ENCODE assay signal across 30 mouse cellular contexts in genomic region chr5:138132425-138133064, GRCm38 (mm10). TPM values are rescaled to one million over a fixed set of nuclear protein-coding genes. Genes with fewer than 3 reads are reported as not detected.
DNase-seq lines count a peak whose midpoint lies in the region; ATAC-seq and TF ChIP-seq lines count a peak whose summit lies in the region.
"Had no signal": no experiment of that assay in that cellular context is flagged by ENCODE, and none has a peak within 500 bp of the region (broad histone marks: within the 10 kb centered on the region; RNA-seq: fewer than 3 reads in every experiment).

No protein-coding gene starts in this region.

- H3K9me3 ChIP-seq in embryonic facial prominence, embryonic 14.5 days (ENCODE audit: control insufficient read depth, low read length), result no peaks in the 10 kb centered on the region
- H3K9me3 ChIP-seq in embryonic facial prominence, embryonic 10.5 days, result no peaks in the 10 kb centered on the region
- no peaks in the 10 kb centered on the region for H3K9me3 ChIP-seq in limb, embryonic 15.5 days
- no peaks in the 10 kb centered on the region for H3K9me3 ChIP-seq in limb, embryonic 10.5 days (replicated peaks)
- no peaks in the 10 kb centered on the region for H3K9me3 ChIP-seq in liver, postnatal 0 days (ENCODE audit: low read length)
- H3K9me3 ChIP-seq: embryonic facial prominence, embryonic 13.5 days; forebrain, embryonic 12.5 days; G1E; heart, embryonic 13.5 days; hindbrain, embryonic 15.5 days; liver, embryonic 13.5 days; midbrain, embryonic 15.5 days; neural tube, embryonic 15.5 days; stomach, embryonic 15.5 days had no signal

- CTCF ChIA-PET in Patski (lab: Charles Lee), result interaction anchor here (1.4 to 2.3 kb wide), 2 partner anchors 9 to 14 kb away, joined by 5 to 6 read pairs; no protein-coding TSS in a partner anchor

- no peaks in the 10 kb centered on the region for H3K27me3 ChIP-seq in embryonic facial prominence, embryonic 14.5 days (replicated peaks; ENCODE audit: control insufficient read depth, insufficient read depth, low read length)
- H3K27me3 ChIP-seq in embryonic facial prominence, embryonic 10.5 days (replicated peaks; ENCODE audit: low read depth, poor library complexity, severe bottlenecking), result no peaks in the 10 kb centered on the region
- no peaks in the 10 kb centered on the region for H3K27me3 ChIP-seq in limb, embryonic 15.5 days
- no peaks in the 10 kb centered on the region for H3K27me3 ChIP-seq in limb, embryonic 10.5 days (ENCODE audit: low read depth, poor library complexity, severe bottlenecking)
- H3K27me3 ChIP-seq in Patski, result no peaks in the 10 kb centered on the region
- H3K27me3 ChIP-seq in liver, postnatal 0 days (ENCODE audit: insufficient read depth, low read length), result no peaks in the 10 kb centered on the region
- H3K27me3 ChIP-seq: embryonic facial prominence, embryonic 13.5 days; forebrain, embryonic 12.5 days; heart, embryonic 13.5 days; hindbrain, embryonic 15.5 days; liver, embryonic 13.5 days; midbrain, embryonic 15.5 days; neural tube, embryonic 15.5 days; stomach, embryonic 15.5 days had no signal

- TF ChIP-seq CTCF in Patski (IDR thresholded peaks at IDR 0.05), result no peak
- no peak for TF ChIP-seq CTCF in gastrocnemius, adult 2 months (IDR thresholded peaks at IDR 0.05)
- TF ChIP-seq CTCF in liver, postnatal 0 days (IDR thresholded peaks at IDR 0.05; ENCODE audit: low read depth), result no peak

- no peak for ATAC-seq in embryonic facial prominence, embryonic 14.5 days (ENCODE audit: low read depth)
- ATAC-seq in limb, embryonic 15.5 days (ENCODE audit: insufficient number of reproducible peaks, low FRiP score, low TSS enrichment, low read depth), result no peak
- peak; percentile 96 for ATAC-seq in Patski
- no peak for ATAC-seq in liver, postnatal 0 days
- ATAC-seq: forebrain, postnatal 0 days; midbrain, embryonic 15.5 days had no signal

- intact Hi-C loops in gastrocnemius, adult 2 months (cut with DNase I), result no loop called here

- H3K4me2 ChIP-seq in embryonic facial prominence, embryonic 14.5 days (ENCODE audit: low read depth, low read length), result no peak overlapping the region
- no peak overlapping the region for H3K4me2 ChIP-seq in limb, embryonic 15.5 days
- H3K4me2 ChIP-seq in liver, postnatal 0 days (ENCODE audit: low read depth, low read length), result no peak overlapping the region
- H3K4me2 ChIP-seq: embryonic facial prominence, embryonic 13.5 days; forebrain, embryonic 12.5 days; heart, embryonic 13.5 days; hindbrain, embryonic 15.5 days; liver, embryonic 13.5 days; lung, embryonic 14.5 days; midbrain, embryonic 15.5 days; neural tube, embryonic 15.5 days; stomach, embryonic 15.5 days had no signal

- DNase-seq in embryonic facial prominence, embryonic 14.5 days (ENCODE audit: low spot score), result peak; percentile 55
- no peak for DNase-seq in embryonic facial prominence, embryonic 10.5 days (ENCODE audit: low spot score)
- DNase-seq in limb, embryonic 10.5 days (ENCODE audit: low spot score), result no peak
- peak; percentile 95 for DNase-seq in Patski (ENCODE audit: low read depth, low spot score)
- DNase-seq in kidney, postnatal 10 days, result peak; percentile 42
- DNase-seq in gastrocnemius, adult 2 months, result no peak
- no peak for DNase-seq in liver, postnatal 0 days
- DNase-seq: adrenal gland, postnatal 14 days; cerebellum, adult 11-12 months; cerebellum, adult 9-11 months; embryo, embryonic 11 days; forebrain, postnatal 0 days; gastrocnemius, postnatal 10 days; heart, postnatal 10 days; liver, embryonic 13.5 days; lung, embryonic 14.5 days; right cerebral cortex, postnatal 25 days had no signal

- TF ChIP-seq EP300 in liver, postnatal 0 days (IDR thresholded peaks at IDR 0.05; ENCODE audit: low read depth), result no peak

- no peak overlapping the region for H3K4me3 ChIP-seq in embryonic facial prominence, embryonic 14.5 days (ENCODE audit: low read depth, low read length)
- no peak overlapping the region for H3K4me3 ChIP-seq in embryonic facial prominence, embryonic 10.5 days
- no peak overlapping the region for H3K4me3 ChIP-seq in limb, embryonic 15.5 days
- no peak overlapping the region for H3K4me3 ChIP-seq in limb, embryonic 10.5 days
- H3K4me3 ChIP-seq in gastrocnemius, adult 2 months, result no peak overlapping the region
- no peak overlapping the region for H3K4me3 ChIP-seq in liver, postnatal 0 days (ENCODE audit: low read depth, low read length)
- H3K4me3 ChIP-seq: embryonic facial prominence, embryonic 13.5 days; erythroblast, embryonic 14.5 days; forebrain, embryonic 12.5 days; heart, embryonic 13.5 days; hindbrain, embryonic 15.5 days; layer of hippocampus, adult 2 months; left cerebral cortex, adult 2 months; liver, embryonic 13.5 days; midbrain, embryonic 15.5 days; neural tube, embryonic 15.5 days; stomach, embryonic 15.5 days had no signal

- 80% methylated on average over 5 of the region's 5 CpGs for WGBS in embryonic facial prominence, embryonic 14.5 days
- 94% methylated on average over 5 of the region's 5 CpGs for WGBS in embryonic facial prominence, embryonic 10.5 days
- 73% methylated on average over 5 of the region's 5 CpGs for WGBS in limb, embryonic 15.5 days
- WGBS in limb, embryonic 10.5 days, result 86% methylated on average over 5 of the region's 5 CpGs
- WGBS in liver, postnatal 0 days (ENCODE audit: insufficient replicate concordance), result 86% methylated on average over 5 of the region's 5 CpGs

- POLR2A ChIA-PET in Patski (lab: Charles Lee), result interaction anchor here (0.5 to 1.6 kb wide), 2 partner anchors 14 to 46 kb away, joined by 3 to 5 read pairs; no protein-coding TSS in a partner anchor

- no peak overlapping the region for H3K9ac ChIP-seq in embryonic facial prominence, embryonic 14.5 days (ENCODE audit: low read depth, low read length)
- no peak overlapping the region for H3K9ac ChIP-seq in limb, embryonic 15.5 days
- no peak overlapping the region for H3K9ac ChIP-seq in liver, postnatal 0 days (replicated peaks)
- H3K9ac ChIP-seq: embryonic facial prominence, embryonic 13.5 days; forebrain, embryonic 12.5 days; forebrain, postnatal 0 days; heart, embryonic 13.5 days; hindbrain, embryonic 15.5 days; liver, embryonic 13.5 days; lung, embryonic 14.5 days; midbrain, embryonic 15.5 days; neural tube, embryonic 15.5 days; stomach, embryonic 15.5 days had no signal

- H3K36me3 ChIP-seq in embryonic facial prominence, embryonic 14.5 days (ENCODE audit: control insufficient read depth, insufficient read depth, low read length), result peaks cover 75% of the 10 kb centered on the region
- peaks cover 85% of the 10 kb centered on the region for H3K36me3 ChIP-seq in embryonic facial prominence, embryonic 10.5 days (replicated peaks)
- peaks cover 68% of the 10 kb centered on the region for H3K36me3 ChIP-seq in limb, embryonic 15.5 days
- H3K36me3 ChIP-seq in limb, embryonic 10.5 days, result peaks cover 81% of the 10 kb centered on the region
- H3K36me3 ChIP-seq in liver, postnatal 0 days (replicated peaks; ENCODE audit: insufficient read depth, low read length), result peaks cover 41% of the 10 kb centered on the region

- in situ Hi-C loops in Patski (cut with MboI; ENCODE audit: low pct_unique_long_range_greater_than_20kb), result no loop called here

- no peaks in the 10 kb centered on the region for H3K4me1 ChIP-seq in embryonic facial prominence, embryonic 14.5 days (ENCODE audit: control insufficient read depth, insufficient read depth, low read length)
- H3K4me1 ChIP-seq in embryonic facial prominence, embryonic 10.5 days, result no peaks in the 10 kb centered on the region
- no peaks in the 10 kb centered on the region for H3K4me1 ChIP-seq in limb, embryonic 15.5 days
- H3K4me1 ChIP-seq in limb, embryonic 10.5 days, result no peaks in the 10 kb centered on the region
- H3K4me1 ChIP-seq in liver, postnatal 0 days (ENCODE audit: insufficient read depth), result peaks cover 4% of the 10 kb centered on the region; the same call in 1 of the 2 replicates
- H3K4me1 ChIP-seq: embryonic facial prominence, embryonic 13.5 days; forebrain, embryonic 12.5 days; hindbrain, embryonic 15.5 days; midbrain, embryonic 15.5 days; neural tube, embryonic 15.5 days; stomach, embryonic 15.5 days had no signal

- H3K27ac ChIP-seq in embryonic facial prominence, embryonic 14.5 days (replicated peaks; ENCODE audit: low read depth, low read length), result no peak overlapping the region
- H3K27ac ChIP-seq in embryonic facial prominence, embryonic 10.5 days (replicated peaks), result no peak overlapping the region
- H3K27ac ChIP-seq in limb, embryonic 15.5 days, result 0 out of 2 replicates have a peak overlapping the region, but pooled peaks have one; percentile 13
- H3K27ac ChIP-seq in limb, embryonic 10.5 days, result no peak overlapping the region
- H3K27ac ChIP-seq in gastrocnemius, adult 2 months, result no peak overlapping the region
- no peak overlapping the region for H3K27ac ChIP-seq in liver, postnatal 0 days (ENCODE audit: low read depth)
- H3K27ac ChIP-seq: embryonic facial prominence, embryonic 13.5 days; forebrain, embryonic 12.5 days; heart, embryonic 13.5 days; hindbrain, embryonic 15.5 days; kidney, postnatal 0 days; layer of hippocampus, adult 2 months; left cerebral cortex, adult 2 months; liver, embryonic 13.5 days; midbrain, embryonic 15.5 days; neural tube, embryonic 15.5 days; stomach, embryonic 15.5 days had no signal

RNA-seq across cellular contexts. Expression of gene Zscan21, which starts 15.8 kb away (rescaled TPM):
- polyA plus RNA-seq in embryonic facial prominence, embryonic 14.5 days (2014; fragmentation: Nextera tagmentation; extraction: Ambion mirVana), result 52.8 and 63.5 TPM in 2 replicates
- polyA plus RNA-seq in embryonic facial prominence, embryonic 10.5 days (2016; fragmentation: Nextera tagmentation; extraction: Ambion mirVana), result 96.5 and 97.0 TPM in 2 replicates
- 52.8 and 56.5 TPM in 2 replicates for polyA plus RNA-seq in limb, embryonic 15.5 days (2015; fragmentation: Nextera tagmentation; extraction: Ambion mirVana)
- polyA plus RNA-seq in limb, embryonic 10.5 days (2016; fragmentation: Nextera tagmentation; extraction: Ambion mirVana), result 87.1 and 97.2 TPM in 2 replicates
- 60.4 TPM for polyA plus RNA-seq in Patski (2021)
- 10 to 100 TPM; 12.7 to 17.0 TPM for total RNA-seq in gastrocnemius, adult 2 months (2021)
- polyA plus RNA-seq in liver, postnatal 0 days (2015; fragmentation: Nextera tagmentation; extraction: Ambion mirVana), result 10.3 and 12.3 TPM in 2 replicates

RNA-seq across cellular contexts. Expression of gene Zfp113, which starts 23.0 kb away (rescaled TPM):
- polyA plus RNA-seq in embryonic facial prominence, embryonic 14.5 days (2014; fragmentation: Nextera tagmentation; extraction: Ambion mirVana), result 11.6 and 13.4 TPM in 2 replicates
- polyA plus RNA-seq in embryonic facial prominence, embryonic 10.5 days (2016; fragmentation: Nextera tagmentation; extraction: Ambion mirVana), result 32.1 and 39.8 TPM in 2 replicates
- polyA plus RNA-seq in limb, embryonic 15.5 days (2015; fragmentation: Nextera tagmentation; extraction: Ambion mirVana), result 15.9 and 18.5 TPM in 2 replicates
- 29.7 and 36.3 TPM in 2 replicates for polyA plus RNA-seq in limb, embryonic 10.5 days (2016; fragmentation: Nextera tagmentation; extraction: Ambion mirVana)
- 11.5 TPM for polyA plus RNA-seq in Patski (2021)
- total RNA-seq in gastrocnemius, adult 2 months (2021), result 1 to 10 TPM; 3.7 to 6.9 TPM
- polyA plus RNA-seq in liver, postnatal 0 days (2015; fragmentation: Nextera tagmentation; extraction: Ambion mirVana), result 3.8 and 6.5 TPM in 2 replicates

RNA-seq across cellular contexts. Expression of gene Cops6, which starts 28.3 kb away (rescaled TPM):
- 233 and 264 TPM in 2 replicates for polyA plus RNA-seq in embryonic facial prominence, embryonic 14.5 days (2014; fragmentation: Nextera tagmentation; extraction: Ambion mirVana)
- 357 and 367 TPM in 2 replicates for polyA plus RNA-seq in embryonic facial prominence, embryonic 10.5 days (2016; fragmentation: Nextera tagmentation; extraction: Ambion mirVana)
- 299 and 325 TPM in 2 replicates for polyA plus RNA-seq in limb, embryonic 15.5 days (2015; fragmentation: Nextera tagmentation; extraction: Ambion mirVana)
- 381 and 386 TPM in 2 replicates for polyA plus RNA-seq in limb, embryonic 10.5 days (2016; fragmentation: Nextera tagmentation; extraction: Ambion mirVana)
- polyA plus RNA-seq in Patski (2021), result 274 TPM
- total RNA-seq in gastrocnemius, adult 2 months (2021), result 100 to 1,000 TPM in 1 of 2 experiments, 10 to 100 TPM in 1; 97.7 to 111 TPM
- 197 and 222 TPM in 2 replicates for polyA plus RNA-seq in liver, postnatal 0 days (2015; fragmentation: Nextera tagmentation; extraction: Ambion mirVana)

RNA-seq across cellular contexts. Expression of gene Ap4m1, which starts 39.3 kb away (rescaled TPM):
- 17.5 and 18.9 TPM in 2 replicates for polyA plus RNA-seq in embryonic facial prominence, embryonic 14.5 days (2014; fragmentation: Nextera tagmentation; extraction: Ambion mirVana)
- 30.6 and 33.0 TPM in 2 replicates for polyA plus RNA-seq in embryonic facial prominence, embryonic 10.5 days (2016; fragmentation: Nextera tagmentation; extraction: Ambion mirVana)
- polyA plus RNA-seq in limb, embryonic 15.5 days (2015; fragmentation: Nextera tagmentation; extraction: Ambion mirVana), result 22.8 and 24.3 TPM in 2 replicates
- 26.4 and 32.0 TPM in 2 replicates for polyA plus RNA-seq in limb, embryonic 10.5 days (2016; fragmentation: Nextera tagmentation; extraction: Ambion mirVana)
- polyA plus RNA-seq in Patski (2021), result 39.7 TPM
- total RNA-seq in gastrocnemius, adult 2 months (2021), result 10 to 100 TPM in 1 of 2 experiments, 1 to 10 TPM in 1; 8.4 to 10.3 TPM
- 3.0 and 3.8 TPM in 2 replicates for polyA plus RNA-seq in liver, postnatal 0 days (2015; fragmentation: Nextera tagmentation; extraction: Ambion mirVana)

RNA-seq across cellular contexts. Expression of gene Mcm7, which starts 39.7 kb away (rescaled TPM):
- 120 and 138 TPM in 2 replicates for polyA plus RNA-seq in embryonic facial prominence, embryonic 14.5 days (2014; fragmentation: Nextera tagmentation; extraction: Ambion mirVana)
- 365 and 378 TPM in 2 replicates for polyA plus RNA-seq in embryonic facial prominence, embryonic 10.5 days (2016; fragmentation: Nextera tagmentation; extraction: Ambion mirVana)
- 139 and 143 TPM in 2 replicates for polyA plus RNA-seq in limb, embryonic 15.5 days (2015; fragmentation: Nextera tagmentation; extraction: Ambion mirVana)
- polyA plus RNA-seq in limb, embryonic 10.5 days (2016; fragmentation: Nextera tagmentation; extraction: Ambion mirVana), result 384 and 399 TPM in 2 replicates
- 104 TPM for polyA plus RNA-seq in Patski (2021)
- 1 to 10 TPM; 8.6 to 9.0 TPM for total RNA-seq in gastrocnemius, adult 2 months (2021)
- 74.7 and 83.3 TPM in 2 replicates for polyA plus RNA-seq in liver, postnatal 0 days (2015; fragmentation: Nextera tagmentation; extraction: Ambion mirVana)

Comparison
In these comparisons a context has a peak if more than half of its experiments do, and no peak if none do; other contexts are left out.
1. DNase-seq: peak in embryonic facial prominence, embryonic 14.5 days (single experiment), Patski (single experiment) and kidney, postnatal 10 days (single experiment); none in embryonic facial prominence, embryonic 10.5 days (single experiment), limb, embryonic 10.5 days (single experiment), gastrocnemius, adult 2 months (single experiment) and liver, postnatal 0 days (single experiment).